Mouse (Mus musculus): ENCODE data around the gene Gm21915.

DNA sequence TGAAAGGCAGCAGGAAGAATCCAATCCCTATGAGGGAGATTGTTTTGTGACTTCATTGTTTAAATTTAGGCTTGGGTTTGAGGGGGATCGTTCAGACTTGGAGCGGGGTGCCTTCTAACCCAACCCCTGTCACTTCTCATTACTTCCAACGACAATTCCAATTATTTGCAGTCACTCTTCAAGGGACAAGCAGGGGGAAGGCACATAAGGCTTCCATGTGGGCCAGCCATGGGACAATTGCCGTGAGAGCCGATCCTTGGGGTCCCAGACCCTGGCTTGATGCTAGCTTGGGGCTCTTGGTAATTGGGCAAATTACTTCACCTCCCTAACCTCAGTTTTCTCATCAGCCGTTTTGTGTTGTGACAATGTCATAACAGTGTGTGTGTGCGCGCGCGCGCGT is 23.9 kb downstream of the Gm21915 start:
- TF ChIP-seq MYOD1 (IDR thresholded peaks at IDR 0.05; ENCODE audit: control insufficient read depth, insufficient read length, low read depth) = no peak
- no peak for TF ChIP-seq CTCF (IDR thresholded peaks at IDR 0.05; ENCODE audit: control insufficient read depth, insufficient read depth, insufficient read length)
- no peak for TF ChIP-seq MAX (IDR thresholded peaks at IDR 0.05)
- no peak for TF ChIP-seq USF1 (IDR thresholded peaks at IDR 0.05; ENCODE audit: low read depth)
- TF ChIP-seq MYOG (IDR thresholded peaks at IDR 0.05; ENCODE audit: control insufficient read depth, extremely low read depth, insufficient read length) = no peak
